Mouse (Mus musculus) stomach, postnatal 0 days (tissue): ENCODE results near the gene Ptprm. TPM values are rescaled to one million over a fixed set of nuclear protein-coding genes. Genes with fewer than 3 reads are reported as not detected.

Source experiments
- ATAC-seq: fragments of 200-750 bp; cut with Nextera tagmentation; 2 replicates; pipeline ENCODE4 v1.8.0; 2017; ENCODE audit not compliant: low FRiP score, low TSS enrichment
- DNase-seq: peaks from one replicate; pipeline ENCODE4 v3.0.0-alpha.2; 2016; ENCODE audit warnings: low spot score
- H3K27ac ChIP-seq: fragments of 300-500 bp; sonication (generic); replicated peaks from 2 replicates; pipeline ENCODE4 v1.5.1; 2014; ENCODE audit warnings: mild to moderate bottlenecking, control low read depth
- H3K27me3 ChIP-seq: fragments of 300-500 bp; sonication (generic); 2 replicates; pipeline ENCODE4 v1.6.1; 2014; ENCODE audit warnings: low read length; ENCODE audit not compliant: control insufficient read depth, insufficient read depth
- H3K36me3 ChIP-seq: fragments of 300-500 bp; sonication (generic); 2 replicates; pipeline ENCODE4 v1.6.1; 2014; ENCODE audit warnings: low read length, mixed read lengths; ENCODE audit not compliant: control insufficient read depth, insufficient read depth
- H3K4me1 ChIP-seq: fragments of 300-500 bp; sonication (generic); replicated peaks from 2 replicates; pipeline ENCODE4 v1.6.1; 2014; ENCODE audit warnings: antibody characterized with exemption; ENCODE audit not compliant: control insufficient read depth, insufficient read depth
- H3K4me2 ChIP-seq: fragments of 300-500 bp; sonication (generic); replicated peaks from 2 replicates; pipeline ENCODE4 v1.6.1; 2014; ENCODE audit warnings: low read depth, mild to moderate bottlenecking, control low read depth, moderate library complexity
- H3K4me3 ChIP-seq: fragments of 300-500 bp; sonication (generic); 2 replicates; pipeline ENCODE4 v1.5.1; 2014; ENCODE audit warnings: low read depth, low read length, control low read depth
- H3K9ac ChIP-seq: fragments of 300-500 bp; sonication (generic); 2 replicates; pipeline ENCODE4 v1.6.1; 2014; ENCODE audit warnings: mild to moderate bottlenecking, low read length, control low read depth, mixed read lengths
- H3K9me3 ChIP-seq: fragments of 300-500 bp; sonication (generic); 2 replicates; pipeline ENCODE4 v1.6.1; 2016; ENCODE audit warnings: low read length; ENCODE audit not compliant: control insufficient read depth
- CTCF ChIP-seq: IDR thresholded peaks from 2 replicates; pipeline ENCODE4 v1.5.1; 2016; ENCODE audit warnings: antibody characterized with exemption, low read depth, mild to moderate bottlenecking, moderate library complexity
- EP300 ChIP-seq: optimal IDR thresholded peaks from 2 replicates; pipeline ENCODE3; 2016; ENCODE audit warnings: antibody characterized with exemption
- WGBS: fragments of 180-500 bp; shearing (Covaris S2); extraction: QIAGEN DNeasy Blood & Tissue Kit; methylation state at CpG from one replicate; pipeline ENCODE4 v1.1.7; 2014; 5-methylcytosine and 5-hydroxymethylcytosine counted together
- polyA plus RNA-seq: library from polyadenylated mRNA; unstranded; fragments of >200 nt; fragmentation: Nextera tagmentation; extraction: Ambion mirVana; gene quantifications from 2 replicates; pipeline ENCODE4 v1.2.1, GENCODE M21; 2015

Ptprm gene
- polyA plus RNA-seq, 1 experiment from 2014 or later = 3.6 TPM

- no peak for TF ChIP-seq CTCF
- TF ChIP-seq EP300 = no peak
- H3K9me3 ChIP-seq = no peaks in the 10 kb centered on the region
Observed at GRCm38 (mm10) chr17:67296604-67297595, 57.4 kb downstream of the Ptprm start.

GRCm38 (mm10) chr17:67290662-67291240 is 63.5 kb downstream of the Ptprm start:
- H3K27ac ChIP-seq = no peak overlapping the region
- no peak overlapping the region for H3K9ac ChIP-seq
- ATAC-seq = peak; percentile 35; the same call in 1 of the 2 replicates
- H3K9me3 ChIP-seq = no peaks in the 10 kb centered on the region
- H3K4me3 ChIP-seq = no peak overlapping the region
- no peaks in the 10 kb centered on the region for H3K36me3 ChIP-seq
- H3K4me1 ChIP-seq = no peaks in the 10 kb centered on the region
- no peaks in the 10 kb centered on the region for H3K27me3 ChIP-seq
- DNase-seq = no peak
- H3K4me2 ChIP-seq = peak overlapping the region; percentile 23; the same call in 1 of the 2 replicates
- 23% methylated on average over 16 of the region's 16 CpGs for WGBS
- TF ChIP-seq CTCF = no peak
- TF ChIP-seq EP300 = no peak

More at GRCm38 (mm10) chr17:67296604-67297595, 57.4 kb downstream of the Ptprm start:
- Histone ChIP-seq H3K4me1 (no peaks in the 10 kb centered on the region), H3K27me3 (no peaks in the 10 kb centered on the region), H3K9ac (no peak overlapping the region), H3K4me2 (no peak overlapping the region), H3K27ac (no peak overlapping the region), H3K4me3 (no peak overlapping the region), H3K36me3 (no peaks in the 10 kb centered on the region)
- DNase-seq = no peak
- 82% methylated on average over 13 of the region's 13 CpGs for WGBS
- no peak for ATAC-seq

GRCm38 (mm10) chr17:67287501-67287900 is 66.8 kb downstream of the Ptprm start:
- Histone ChIP-seq H3K9me3 (no peaks in the 10 kb centered on the region), H3K9ac (no peak overlapping the region), H3K4me2 (no peak overlapping the region), H3K4me1 (no peaks in the 10 kb centered on the region), H3K27ac (no peak overlapping the region), H3K4me3 (no peak overlapping the region), H3K27me3 (no peaks in the 10 kb centered on the region), H3K36me3 (no peaks in the 10 kb centered on the region)
- WGBS = 77% methylated on average over 3 of the region's 3 CpGs
- TF ChIP-seq EP300 (no peak), CTCF (no peak)
- DNase-seq (no peak), ATAC-seq (no peak)

- Histone ChIP-seq H3K9ac (no peak overlapping the region), H3K4me3 (no peak overlapping the region), H3K27me3 (no peaks in the 10 kb centered on the region), H3K4me2 (no peak overlapping the region), H3K4me1 (no peaks in the 10 kb centered on the region), H3K36me3 (no peaks in the 10 kb centered on the region), H3K27ac (no peak overlapping the region), H3K9me3 (no peaks in the 10 kb centered on the region)
- TF ChIP-seq EP300 (no peak), CTCF (no peak)
- DNase-seq (no peak), ATAC-seq (no peak)
- WGBS = 18% methylated on average over 13 of the region's 13 CpGs
Observed at GRCm38 (mm10) chr17:67281640-67282170, 72.6 kb downstream of the Ptprm start.

- TF ChIP-seq CTCF (no peak), EP300 (no peak)
- DNase-seq (no peak), ATAC-seq (no peak)
- H3K4me1 ChIP-seq = no peaks in the 10 kb centered on the region
- 88% methylated on average over 13 of the region's 13 CpGs for WGBS
- H3K27ac ChIP-seq = no peak overlapping the region
- no peaks in the 10 kb centered on the region for H3K27me3 ChIP-seq
- H3K4me3 ChIP-seq = no peak overlapping the region
- H3K4me2 ChIP-seq = no peak overlapping the region
- no peaks in the 10 kb centered on the region for H3K36me3 ChIP-seq
- H3K9ac ChIP-seq = no peak overlapping the region
- H3K9me3 ChIP-seq = no peaks in the 10 kb centered on the region
Observed at GRCm38 (mm10) chr17:67277124-67277910, 76.9 kb downstream of the Ptprm start.
